Mouse (Mus musculus): Measurements from ENCODE around the gene March6. TPM values are rescaled to one million over a fixed set of nuclear protein-coding genes. Genes with fewer than 3 reads are reported as not detected.

March6 gene
- polyA plus RNA-seq, 1 experiment = 70.2 TPM

- H3K4me1 ChIP-seq (ENCODE audit: control insufficient read depth, insufficient read depth, low read length) = no peaks in the 10 kb centered on the region
- no peak for DNase-seq
- 46% methylated on average over 6 of the region's 6 CpGs for WGBS
- no peak overlapping the region for H3K27ac ChIP-seq (ENCODE audit: insufficient read depth, low read length)
- H3K4me3 ChIP-seq (replicated peaks; ENCODE audit: insufficient read depth, low read depth, low read length) = no peak overlapping the region
- TF ChIP-seq CTCF (IDR thresholded peaks at IDR 0.05; ENCODE audit: borderline replicate concordance, insufficient read depth, low read depth, low read length) = no peak
- no peak for TF ChIP-seq POLR2A (IDR thresholded peaks at IDR 0.05; ENCODE audit: borderline replicate concordance, insufficient read depth, low read length)
- no peaks in the 10 kb centered on the region for H3K27me3 ChIP-seq (ENCODE audit: control insufficient read depth, insufficient read depth, low read length)
Observed at GRCm38 (mm10) chr15:31414179-31414898, 116.5 kb downstream of the March6 start.

GRCm38 (mm10) chr15:31413662-31414061 lies 117.2 kb downstream of the March6 start:
- Histone ChIP-seq H3K27ac (ENCODE audit: insufficient read depth, low read length) (no peak overlapping the region), H3K4me3 (replicated peaks; ENCODE audit: insufficient read depth, low read depth, low read length) (no peak overlapping the region), H3K27me3 (ENCODE audit: control insufficient read depth, insufficient read depth, low read length) (no peaks in the 10 kb centered on the region), H3K4me1 (ENCODE audit: control insufficient read depth, insufficient read depth, low read length) (no peaks in the 10 kb centered on the region)
- whole genome bisulfite sequencing = 82% methylated on average over 6 of the region's 6 CpGs
- TF ChIP-seq POLR2A (IDR thresholded peaks at IDR 0.05; ENCODE audit: borderline replicate concordance, insufficient read depth, low read length) (no peak), CTCF (IDR thresholded peaks at IDR 0.05; ENCODE audit: borderline replicate concordance, insufficient read depth, low read depth, low read length) (no peak)
- DNase-seq = no peak

DNA sequence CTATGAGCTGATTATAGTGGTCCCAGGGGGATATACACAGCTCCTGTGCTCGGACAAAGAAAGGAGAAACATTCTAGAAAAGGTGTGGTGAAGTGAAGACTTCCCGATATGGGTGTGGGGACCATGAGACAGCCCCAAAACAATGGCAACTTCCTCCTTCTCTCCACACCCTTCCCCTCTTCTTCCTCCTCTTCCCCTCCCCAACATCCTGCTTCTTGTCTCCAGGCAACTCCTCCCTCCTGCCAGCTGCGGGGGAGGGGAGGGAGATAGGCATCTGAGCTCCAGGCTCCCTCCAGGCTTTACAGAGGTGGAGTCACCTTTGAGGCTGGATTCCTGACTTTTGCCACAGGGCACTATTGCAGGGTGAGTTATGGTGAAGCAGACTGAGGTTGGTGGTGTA lies 117.9 kb downstream of the March6 start:
- DNase-seq = no peak
- no peak overlapping the region for H3K4me3 ChIP-seq (replicated peaks; ENCODE audit: insufficient read depth, low read depth, low read length)
- no peaks in the 10 kb centered on the region for H3K27me3 ChIP-seq (ENCODE audit: control insufficient read depth, insufficient read depth, low read length)
- WGBS = 55% methylated on average over 3 of the region's 3 CpGs
- no peak for TF ChIP-seq POLR2A (IDR thresholded peaks at IDR 0.05; ENCODE audit: borderline replicate concordance, insufficient read depth, low read length)
- no peak for TF ChIP-seq CTCF (IDR thresholded peaks at IDR 0.05; ENCODE audit: borderline replicate concordance, insufficient read depth, low read depth, low read length)
- no peaks in the 10 kb centered on the region for H3K4me1 ChIP-seq (ENCODE audit: control insufficient read depth, insufficient read depth, low read length)
- no peak overlapping the region for H3K27ac ChIP-seq (ENCODE audit: insufficient read depth, low read length)

- Histone ChIP-seq H3K4me1 (ENCODE audit: control insufficient read depth, insufficient read depth, low read length) (no peaks in the 10 kb centered on the region), H3K27ac (ENCODE audit: insufficient read depth, low read length) (no peak overlapping the region), H3K27me3 (ENCODE audit: control insufficient read depth, insufficient read depth, low read length) (no peaks in the 10 kb centered on the region), H3K4me3 (replicated peaks; ENCODE audit: insufficient read depth, low read depth, low read length) (no peak overlapping the region)
- 76% methylated on average over 6 of the region's 6 CpGs for WGBS
- DNase-seq = no peak
- TF ChIP-seq POLR2A (IDR thresholded peaks at IDR 0.05; ENCODE audit: borderline replicate concordance, insufficient read depth, low read length) (no peak), CTCF (IDR thresholded peaks at IDR 0.05; ENCODE audit: borderline replicate concordance, insufficient read depth, low read depth, low read length) (no peak)
Observed at GRCm38 (mm10) chr15:31412436-31412835, 118.4 kb downstream of the March6 start.

GRCm38 (mm10) chr15:31407490-31407889 lies 123.4 kb downstream of the March6 start:
- TF ChIP-seq CTCF (IDR thresholded peaks at IDR 0.05; ENCODE audit: borderline replicate concordance, insufficient read depth, low read depth, low read length) (no peak), POLR2A (IDR thresholded peaks at IDR 0.05; ENCODE audit: borderline replicate concordance, insufficient read depth, low read length) (no peak)
- Histone ChIP-seq H3K4me3 (replicated peaks; ENCODE audit: insufficient read depth, low read depth, low read length) (no peak overlapping the region), H3K4me1 (ENCODE audit: control insufficient read depth, insufficient read depth, low read length) (no peaks in the 10 kb centered on the region), H3K27me3 (ENCODE audit: control insufficient read depth, insufficient read depth, low read length) (no peaks in the 10 kb centered on the region), H3K27ac (ENCODE audit: insufficient read depth, low read length) (no peak overlapping the region)
- no peak for DNase-seq
- 57% methylated on average over 4 of the region's 4 CpGs for WGBS

DNA sequence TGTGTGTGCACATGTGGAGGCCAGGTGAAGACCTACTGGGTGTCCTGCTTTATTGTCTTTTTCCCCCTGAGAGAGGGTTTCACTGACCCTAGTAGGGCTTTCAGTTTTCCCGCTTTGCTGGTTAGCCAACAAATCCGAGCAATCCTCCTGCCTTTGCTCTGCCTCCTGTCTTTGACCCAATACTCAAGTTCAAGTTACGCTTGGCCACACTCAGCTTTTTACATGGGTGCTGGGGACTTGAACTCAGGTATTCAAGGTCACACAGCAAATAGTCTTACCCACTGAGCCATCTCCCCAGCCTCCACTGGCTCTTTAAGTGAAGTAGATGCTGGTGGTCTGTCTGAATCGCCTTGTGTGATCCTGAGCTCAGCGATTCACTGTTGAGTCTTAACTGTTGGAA lies 124.0 kb downstream of the March6 start:
- no peak for DNase-seq
- Histone ChIP-seq H3K27ac (ENCODE audit: insufficient read depth, low read length) (no peak overlapping the region), H3K4me3 (replicated peaks; ENCODE audit: insufficient read depth, low read depth, low read length) (no peak overlapping the region), H3K4me1 (ENCODE audit: control insufficient read depth, insufficient read depth, low read length) (no peaks in the 10 kb centered on the region), H3K27me3 (ENCODE audit: control insufficient read depth, insufficient read depth, low read length) (no peaks in the 10 kb centered on the region)
- 92% methylated on average over 5 of the region's 5 CpGs for WGBS
- TF ChIP-seq CTCF (IDR thresholded peaks at IDR 0.05; ENCODE audit: borderline replicate concordance, insufficient read depth, low read depth, low read length) (no peak), POLR2A (IDR thresholded peaks at IDR 0.05; ENCODE audit: borderline replicate concordance, insufficient read depth, low read length) (no peak)

Other genes with a start within 250 kb of the March6 start
- 3.5 and 4.0 TPM in 2 replicates for gene Ankrd33b, start 163.3 kb downstream of the March6 start, polyA plus RNA-seq (2012; rRNA removed)
- 1.3 TPM in 2 replicates for gene Ropn1l, start 77.3 kb downstream of the March6 start, polyA plus RNA-seq (2012; rRNA removed)
- 17.1 and 19.4 TPM in 2 replicates for gene Cmbl, start 34.3 kb upstream of the March6 start, polyA plus RNA-seq (2012; rRNA removed)
- 220 and 228 TPM in 2 replicates for gene Cct5, start 70.8 kb upstream of the March6 start, polyA plus RNA-seq (2012; rRNA removed)
- gene Fam173b, start 70.8 kb upstream of the March6 start, polyA plus RNA-seq (2012; rRNA removed) = 15.2 and 15.9 TPM in 2 replicates

Measured in cerebellum, adult 2 months (tissue).